Mouse (Mus musculus): Measurements from ENCODE around the gene Iqck. TPM values are rescaled to one million over a fixed set of nuclear protein-coding genes. Genes with fewer than 3 reads are reported as not detected.

Iqck gene
- polyA plus RNA-seq, 1 experiment, result 0.48 TPM

DNA sequence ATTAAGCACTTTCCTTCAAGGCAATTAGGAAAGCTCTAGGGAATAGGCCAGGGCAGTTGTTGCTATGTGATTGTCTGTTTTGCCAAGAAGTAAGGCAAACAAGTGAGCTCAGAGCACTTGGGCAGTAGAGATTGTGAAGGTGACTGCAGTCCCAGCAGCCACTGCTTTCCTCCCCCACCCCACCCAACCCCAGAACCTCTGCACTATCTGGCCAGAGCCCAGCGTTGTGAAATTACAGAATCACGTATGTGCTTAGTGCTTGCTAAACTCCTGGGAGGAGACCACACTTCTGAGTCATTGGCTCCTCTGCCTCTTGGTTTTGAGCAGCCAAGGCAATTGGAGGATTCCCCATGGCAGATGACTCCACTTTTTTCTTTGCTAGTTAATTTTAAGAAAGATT is 79.8 kb downstream of the Iqck start:
- no peaks in the 10 kb centered on the region for H3K36me3 ChIP-seq (ENCODE audit: control insufficient read depth, insufficient read depth, low read length)
- H3K4me3 ChIP-seq (ENCODE audit: low read depth, low read length), result no peak overlapping the region
- no peak overlapping the region for H3K27ac ChIP-seq (ENCODE audit: insufficient read depth, low read depth, low read length)
- peaks cover 7% of the 10 kb centered on the region for H3K4me1 ChIP-seq (ENCODE audit: control insufficient read depth, insufficient read depth, insufficient read length, low read length)
- 17% methylated on average over 2 of the region's 2 CpGs for WGBS
- no peak for TF ChIP-seq CTCF (IDR thresholded peaks at IDR 0.05; ENCODE audit: extremely low read depth, insufficient read length, insufficient replicate concordance, low read depth, low read length)
- no peak for TF ChIP-seq POLR2A (IDR thresholded peaks at IDR 0.05; ENCODE audit: low read depth, low read length)
- no peaks in the 10 kb centered on the region for H3K27me3 ChIP-seq (ENCODE audit: control insufficient read depth, insufficient read depth, low read length)

DNA sequence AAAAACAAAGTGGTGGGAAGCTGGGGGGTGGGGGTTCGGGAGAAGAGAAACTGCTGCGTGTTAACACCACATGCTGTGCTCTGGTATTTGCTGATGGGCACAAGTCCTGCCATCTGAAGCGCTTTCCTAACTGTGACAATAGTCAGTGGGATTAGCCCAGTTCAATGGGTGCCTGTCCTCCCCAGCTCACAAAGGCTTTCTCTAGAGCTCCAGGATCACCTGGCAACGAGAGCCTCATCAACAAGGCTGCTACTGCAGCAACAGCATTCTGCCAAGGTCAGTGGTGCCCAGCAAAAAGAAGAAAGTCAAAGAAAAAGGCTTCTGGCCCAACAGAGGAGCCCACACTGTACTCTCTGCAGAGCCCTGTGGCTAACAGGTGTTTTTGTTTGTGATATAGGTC is 81.3 kb downstream of the Iqck start:
- Histone ChIP-seq H3K27me3 (ENCODE audit: control insufficient read depth, insufficient read depth, low read length) (no peaks in the 10 kb centered on the region), H3K4me3 (ENCODE audit: low read depth, low read length) (no peak overlapping the region), H3K27ac (ENCODE audit: insufficient read depth, low read depth, low read length) (no peak overlapping the region), H3K4me1 (ENCODE audit: control insufficient read depth, insufficient read depth, insufficient read length, low read length) (peaks cover 7% of the 10 kb centered on the region), H3K36me3 (ENCODE audit: control insufficient read depth, insufficient read depth, low read length) (no peaks in the 10 kb centered on the region)
- WGBS, result 82% methylated on average over 4 of the region's 4 CpGs
- TF ChIP-seq POLR2A (IDR thresholded peaks at IDR 0.05; ENCODE audit: low read depth, low read length) (no peak), CTCF (IDR thresholded peaks at IDR 0.05; ENCODE audit: extremely low read depth, insufficient read length, insufficient replicate concordance, low read depth, low read length) (no peak)

DNA sequence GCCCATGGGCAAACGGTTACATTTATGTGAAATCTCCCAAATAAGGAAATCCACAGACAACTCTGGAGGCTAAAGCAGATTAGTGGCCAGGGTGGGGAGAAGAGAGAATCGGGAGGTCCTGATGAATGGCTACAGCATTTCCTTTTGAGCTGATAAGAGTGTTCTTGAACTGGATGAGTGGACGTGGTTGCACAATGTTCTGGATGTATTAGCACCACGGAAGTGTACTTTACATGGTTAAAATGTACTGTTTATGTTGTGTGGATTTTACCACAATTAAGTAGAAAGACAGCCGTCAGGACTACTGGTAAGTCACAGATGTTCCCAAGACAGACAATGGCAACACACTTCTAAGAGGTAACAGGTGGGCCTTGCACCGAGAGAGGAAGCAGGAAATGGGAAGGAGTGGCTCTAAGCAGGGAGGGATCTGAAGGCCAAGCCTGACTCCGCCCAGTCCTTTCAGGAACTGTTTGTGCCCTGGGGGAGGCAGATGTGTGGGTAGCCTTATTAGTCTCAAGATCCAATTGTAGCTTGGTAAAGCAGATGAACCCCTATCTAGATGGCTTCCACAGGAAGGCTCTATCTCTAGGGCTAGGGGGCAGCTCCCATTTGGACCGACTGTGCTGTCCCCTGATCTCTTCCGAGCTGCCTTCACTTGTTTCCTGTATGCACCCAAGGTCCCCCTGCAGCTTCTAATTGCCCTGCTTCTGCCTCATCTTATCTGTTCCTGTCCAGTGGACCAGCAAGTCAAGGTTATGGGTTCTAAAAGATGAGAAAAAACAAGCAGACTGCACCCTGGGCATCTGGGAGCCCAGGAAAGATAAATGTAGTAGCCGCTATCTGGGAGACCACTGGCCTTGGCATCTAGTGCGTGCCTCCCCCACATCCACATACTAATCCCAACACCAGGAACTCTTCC is 82.2 kb downstream of the Iqck start:
- no peak for TF ChIP-seq CTCF (IDR thresholded peaks at IDR 0.05; ENCODE audit: extremely low read depth, insufficient read length, insufficient replicate concordance, low read depth, low read length)
- no peak for TF ChIP-seq POLR2A (IDR thresholded peaks at IDR 0.05; ENCODE audit: low read depth, low read length)
- Histone ChIP-seq H3K4me3 (ENCODE audit: low read depth, low read length) (no peak overlapping the region), H3K27me3 (ENCODE audit: control insufficient read depth, insufficient read depth, low read length) (no peaks in the 10 kb centered on the region), H3K27ac (ENCODE audit: insufficient read depth, low read depth, low read length) (no peak overlapping the region; the same call in 1 of the 2 replicates), H3K4me1 (ENCODE audit: control insufficient read depth, insufficient read depth, insufficient read length, low read length) (peaks cover 9% of the 10 kb centered on the region), H3K36me3 (ENCODE audit: control insufficient read depth, insufficient read depth, low read length) (no peaks in the 10 kb centered on the region)
- WGBS, result 52% methylated on average over 11 of the region's 11 CpGs

GRCm38 (mm10) chr7:118942297-118942696 is 86.7 kb downstream of the Iqck start:
- no peak overlapping the region for H3K27ac ChIP-seq (ENCODE audit: insufficient read depth, low read depth, low read length)
- WGBS, result 85% methylated on average over 3 of the region's 3 CpGs

DNA sequence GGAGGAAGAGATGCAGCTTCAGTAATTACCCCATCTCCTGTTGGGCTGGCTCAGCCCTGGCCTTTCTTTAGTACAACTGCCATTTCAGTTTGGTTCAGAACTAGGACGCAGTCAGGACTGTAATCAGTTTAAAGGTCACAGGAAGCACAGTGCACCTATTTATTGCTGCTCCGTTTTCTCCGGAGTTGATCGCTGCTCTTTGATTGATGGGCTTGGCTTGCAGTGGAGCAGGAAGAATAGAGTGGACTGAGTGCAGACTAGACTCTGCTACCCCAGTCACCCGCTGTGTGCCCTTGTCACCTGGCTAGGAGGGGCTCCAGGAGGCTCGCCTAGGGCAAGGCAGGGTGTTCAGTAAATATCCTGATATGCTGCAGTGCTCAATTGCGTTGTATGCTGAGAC is 87.6 kb downstream of the Iqck start:
- H3K36me3 ChIP-seq (ENCODE audit: control insufficient read depth, insufficient read depth, low read length), result no peaks in the 10 kb centered on the region
- 17% methylated on average over 7 of the region's 7 CpGs for WGBS
- peak overlapping the region; percentile 92 for H3K27ac ChIP-seq (ENCODE audit: insufficient read depth, low read depth, low read length)
- peaks cover 11% of the 10 kb centered on the region for H3K4me1 ChIP-seq (ENCODE audit: control insufficient read depth, insufficient read depth, insufficient read length, low read length)
- TF ChIP-seq POLR2A (IDR thresholded peaks at IDR 0.05; ENCODE audit: low read depth, low read length), result no peak
- TF ChIP-seq CTCF (IDR thresholded peaks at IDR 0.05; ENCODE audit: extremely low read depth, insufficient read length, insufficient replicate concordance, low read depth, low read length), result no peak
- no peaks in the 10 kb centered on the region for H3K27me3 ChIP-seq (ENCODE audit: control insufficient read depth, insufficient read depth, low read length)
- H3K4me3 ChIP-seq (ENCODE audit: low read depth, low read length), result no peak overlapping the region

More at GRCm38 (mm10) chr7:118942297-118942696, 86.7 kb downstream of the Iqck start:
- Histone ChIP-seq H3K4me3 (ENCODE audit: low read depth, low read length) (no peak overlapping the region), H3K36me3 (ENCODE audit: control insufficient read depth, insufficient read depth, low read length) (no peaks in the 10 kb centered on the region), H3K4me1 (ENCODE audit: control insufficient read depth, insufficient read depth, insufficient read length, low read length) (peaks cover 16% of the 10 kb centered on the region), H3K27me3 (ENCODE audit: control insufficient read depth, insufficient read depth, low read length) (no peaks in the 10 kb centered on the region)
- no peak for TF ChIP-seq CTCF (IDR thresholded peaks at IDR 0.05; ENCODE audit: extremely low read depth, insufficient read length, insufficient replicate concordance, low read depth, low read length)
- TF ChIP-seq POLR2A (IDR thresholded peaks at IDR 0.05; ENCODE audit: low read depth, low read length), result no peak

DNA sequence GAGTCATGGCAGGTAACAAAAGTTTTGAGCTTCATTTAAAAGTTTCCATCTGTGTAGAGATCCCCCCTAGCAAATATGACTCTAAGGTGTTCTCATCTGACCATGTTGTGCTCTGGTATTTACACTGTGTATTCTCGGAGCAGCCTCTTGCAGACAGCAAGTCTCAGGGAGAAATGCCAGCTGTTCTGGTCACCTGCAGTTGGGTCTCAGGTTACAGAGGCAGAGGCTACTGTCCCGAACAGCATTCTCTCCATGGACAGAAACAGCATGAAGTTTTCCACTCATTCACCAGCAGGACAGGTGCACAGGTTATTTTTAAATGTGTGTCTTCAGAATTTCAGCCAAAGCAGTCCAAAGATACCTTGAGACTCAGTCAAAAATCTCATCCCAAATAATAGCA is 89.3 kb downstream of the Iqck start:
- Histone ChIP-seq H3K4me3 (ENCODE audit: low read depth, low read length) (no peak overlapping the region), H3K27ac (ENCODE audit: insufficient read depth, low read depth, low read length) (no peak overlapping the region), H3K4me1 (ENCODE audit: control insufficient read depth, insufficient read depth, insufficient read length, low read length) (peaks cover 11% of the 10 kb centered on the region), H3K36me3 (ENCODE audit: control insufficient read depth, insufficient read depth, low read length) (no peaks in the 10 kb centered on the region), H3K27me3 (ENCODE audit: control insufficient read depth, insufficient read depth, low read length) (no peaks in the 10 kb centered on the region)
- no peak for TF ChIP-seq CTCF (IDR thresholded peaks at IDR 0.05; ENCODE audit: extremely low read depth, insufficient read length, insufficient replicate concordance, low read depth, low read length)
- TF ChIP-seq POLR2A (IDR thresholded peaks at IDR 0.05; ENCODE audit: low read depth, low read length), result no peak
- WGBS, result 78% methylated on average over 2 of the region's 2 CpGs

- Histone ChIP-seq H3K36me3 (ENCODE audit: control insufficient read depth, insufficient read depth, low read length) (no peaks in the 10 kb centered on the region), H3K4me1 (ENCODE audit: control insufficient read depth, insufficient read depth, insufficient read length, low read length) (peaks cover 11% of the 10 kb centered on the region), H3K27me3 (ENCODE audit: control insufficient read depth, insufficient read depth, low read length) (no peaks in the 10 kb centered on the region), H3K27ac (ENCODE audit: insufficient read depth, low read depth, low read length) (no peak overlapping the region), H3K4me3 (ENCODE audit: low read depth, low read length) (no peak overlapping the region)
- WGBS, result 79% methylated on average over 3 of the region's 3 CpGs
- no peak for TF ChIP-seq POLR2A (IDR thresholded peaks at IDR 0.05; ENCODE audit: low read depth, low read length)
- no peak for TF ChIP-seq CTCF (IDR thresholded peaks at IDR 0.05; ENCODE audit: extremely low read depth, insufficient read length, insufficient replicate concordance, low read depth, low read length)
These were observed 91.7 kb downstream of the Iqck start for GRCm38 (mm10) chr7:118947241-118947640.

Measured in small intestine, adult 2 months (tissue).